Mouse (Mus musculus) heart, embryonic 12.5 days (tissue): ENCODE data around the gene Eno3. TPM values are rescaled to one million over a fixed set of nuclear protein-coding genes. Genes with fewer than 3 reads are reported as not detected.

Source experiments
- ATAC-seq: fragments of 200-750 bp; cut with Nextera tagmentation; 2 replicates; pipeline ENCODE4 v1.8.0; 2017; ENCODE audit warnings: moderate TSS enrichment, moderate library complexity; ENCODE audit not compliant: insufficient number of reproducible peaks, low FRiP score
- H3K27ac ChIP-seq: fragments of 300-500 bp; sonication (generic); 2 replicates; pipeline ENCODE4 v1.5.1; 2016; ENCODE audit warnings: mild to moderate bottlenecking, moderate library complexity; ENCODE audit not compliant: poor library complexity, severe bottlenecking
- H3K27me3 ChIP-seq: fragments of 300-500 bp; sonication (generic); replicated peaks from 2 replicates; pipeline ENCODE4 v1.6.1; 2016; ENCODE audit warnings: mild to moderate bottlenecking, moderate library complexity
- H3K36me3 ChIP-seq: fragments of 300-500 bp; sonication (generic); 2 replicates; pipeline ENCODE4 v1.6.1; 2016; ENCODE audit warnings: mild to moderate bottlenecking, moderate library complexity
- H3K4me1 ChIP-seq: fragments of 300-500 bp; sonication (generic); replicated peaks from 2 replicates; pipeline ENCODE4 v1.6.1; 2016; ENCODE audit warnings: mild to moderate bottlenecking
- H3K4me2 ChIP-seq: fragments of 300-500 bp; sonication (generic); 2 replicates; pipeline ENCODE4 v1.6.1; 2016; ENCODE audit warnings: mild to moderate bottlenecking, moderate library complexity
- H3K4me3 ChIP-seq: fragments of 300-500 bp; sonication (generic); 2 replicates; pipeline ENCODE4 v1.5.1; 2016; ENCODE audit warnings: mild to moderate bottlenecking
- H3K9ac ChIP-seq: fragments of 300-500 bp; sonication (generic); 2 replicates; pipeline ENCODE4 v1.6.1; 2016; ENCODE audit warnings: mild to moderate bottlenecking, moderate library complexity
- H3K9me3 ChIP-seq: fragments of 300-500 bp; sonication (generic); replicated peaks from 2 replicates; pipeline ENCODE4 v1.6.1; 2016; ENCODE audit warnings: mild to moderate bottlenecking, moderate library complexity
- WGBS: fragments of 180-500 bp; shearing (Covaris S2); methylation state at CpG from one replicate; pipeline ENCODE4 v1.1.7; 2016; 5-methylcytosine and 5-hydroxymethylcytosine counted together
- polyA plus RNA-seq: library from polyadenylated mRNA; unstranded; fragments of >200 nt; fragmentation: Nextera tagmentation; extraction: Ambion mirVana; gene quantifications from 2 replicates; pipeline ENCODE4 v1.2.1, GENCODE M21; 2016

The Eno3 gene
- polyA plus RNA-seq, 1 experiment from 2014 or later: 238 TPM

DNA sequence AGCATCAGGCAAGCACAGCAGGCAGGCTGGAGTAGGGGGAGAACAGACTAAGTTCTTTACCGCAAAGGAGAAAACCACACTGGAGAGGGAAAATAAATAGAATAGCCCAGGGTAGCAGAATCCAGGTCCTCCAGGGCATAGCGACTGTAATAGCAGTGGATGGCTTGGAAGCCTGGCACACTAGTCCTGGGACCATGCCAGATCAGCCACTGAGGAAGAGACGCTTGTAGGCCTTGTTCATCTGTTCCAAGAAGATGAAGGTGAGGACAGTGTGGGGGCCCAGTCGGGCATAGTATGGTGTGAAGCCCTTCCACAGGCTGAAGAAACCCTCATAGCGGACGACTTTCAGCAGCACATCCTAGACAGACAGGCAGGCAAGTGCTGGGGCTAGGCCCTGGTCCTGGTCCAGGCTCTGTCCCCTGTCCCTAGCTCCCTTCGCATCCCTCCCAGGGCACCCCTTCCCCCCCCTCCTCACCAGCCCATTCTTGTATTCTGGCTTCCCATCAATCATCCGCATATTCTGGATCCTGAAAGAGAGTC lies 12.4 kb upstream of the Eno3 start:
- 96% methylated on average over 8 of the region's 8 CpGs for WGBS

DNA sequence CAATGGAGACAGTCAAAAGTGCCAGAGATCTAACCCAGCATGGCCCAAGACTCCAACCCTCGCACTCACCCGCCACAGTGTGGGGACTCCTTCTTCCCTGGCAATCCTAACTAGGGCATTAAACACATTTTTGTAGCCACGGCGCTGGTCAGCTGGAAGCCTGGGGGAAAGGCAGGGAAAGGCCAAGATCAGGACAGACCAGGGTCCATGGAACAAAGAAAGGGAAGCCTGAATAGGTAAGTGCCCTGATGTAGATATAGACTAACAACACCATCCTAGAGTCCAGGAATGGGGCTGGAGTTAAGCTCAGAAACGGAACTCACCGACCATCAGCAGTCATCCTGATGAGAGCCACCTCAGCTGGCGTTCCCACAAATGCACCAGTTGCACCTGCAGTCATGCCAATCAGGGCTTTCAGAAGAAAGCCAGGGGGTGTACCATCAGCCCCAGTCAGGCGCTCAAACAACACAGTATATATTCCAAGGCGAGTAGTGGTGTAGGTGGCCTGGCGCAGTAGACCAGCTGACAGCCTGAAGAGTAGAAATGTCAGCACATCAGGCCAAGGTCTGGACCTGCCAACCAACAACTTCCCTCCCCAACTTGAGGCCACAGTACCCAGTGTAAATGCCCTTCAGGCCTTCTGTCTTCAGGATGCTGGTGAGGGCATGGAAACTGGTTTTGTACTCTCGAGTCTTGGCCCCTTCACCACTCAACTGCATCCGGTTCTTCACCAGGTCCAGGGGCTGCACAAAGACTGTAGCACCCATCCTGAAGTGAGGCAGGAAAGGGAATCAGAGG lies 11.3 kb upstream of the Eno3 start:
- peak overlapping the region; percentile 93 for H3K4me2 ChIP-seq
- peak overlapping the region; percentile 97 for H3K9ac ChIP-seq
- peaks cover 56% of the 10 kb centered on the region for H3K36me3 ChIP-seq
- H3K27me3 ChIP-seq: no peaks in the 10 kb centered on the region
- ATAC-seq: no peak
- peaks cover 39% of the 10 kb centered on the region for H3K4me1 ChIP-seq
- 79% methylated on average over 12 of the region's 12 CpGs for WGBS
- H3K27ac ChIP-seq: peak overlapping the region; percentile 99
- peak overlapping the region; percentile 80 for H3K4me3 ChIP-seq
- no peaks in the 10 kb centered on the region for H3K9me3 ChIP-seq

More for the DNA sequence above, 12.4 kb upstream of the Eno3 start:
- Histone ChIP-seq H3K4me2 (no peak overlapping the region), H3K4me1 (peaks cover 38% of the 10 kb centered on the region), H3K9me3 (no peaks in the 10 kb centered on the region), H3K4me3 (no peak overlapping the region), H3K9ac (peak overlapping the region; percentile 97; the same call in 1 of the 2 replicates), H3K27ac (no peak overlapping the region), H3K36me3 (peaks cover 47% of the 10 kb centered on the region), H3K27me3 (no peaks in the 10 kb centered on the region)
- no peak for ATAC-seq

DNA sequence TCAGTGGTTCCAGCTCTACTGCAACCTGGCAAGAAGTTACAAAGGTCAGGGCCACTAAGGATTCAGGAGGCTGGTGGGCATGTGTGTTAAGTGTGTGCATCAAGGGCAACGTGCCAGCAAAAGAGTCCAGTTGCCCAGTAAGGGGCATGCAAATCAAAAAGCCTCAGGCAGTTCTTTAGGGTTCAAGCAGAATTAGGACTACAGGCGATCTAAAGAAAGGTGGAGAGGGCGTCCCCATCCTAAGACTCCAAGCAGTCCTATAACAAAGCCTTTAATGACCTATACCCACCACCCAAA lies 10.8 kb upstream of the Eno3 start:
- H3K27ac ChIP-seq: peak overlapping the region; percentile 99

DNA sequence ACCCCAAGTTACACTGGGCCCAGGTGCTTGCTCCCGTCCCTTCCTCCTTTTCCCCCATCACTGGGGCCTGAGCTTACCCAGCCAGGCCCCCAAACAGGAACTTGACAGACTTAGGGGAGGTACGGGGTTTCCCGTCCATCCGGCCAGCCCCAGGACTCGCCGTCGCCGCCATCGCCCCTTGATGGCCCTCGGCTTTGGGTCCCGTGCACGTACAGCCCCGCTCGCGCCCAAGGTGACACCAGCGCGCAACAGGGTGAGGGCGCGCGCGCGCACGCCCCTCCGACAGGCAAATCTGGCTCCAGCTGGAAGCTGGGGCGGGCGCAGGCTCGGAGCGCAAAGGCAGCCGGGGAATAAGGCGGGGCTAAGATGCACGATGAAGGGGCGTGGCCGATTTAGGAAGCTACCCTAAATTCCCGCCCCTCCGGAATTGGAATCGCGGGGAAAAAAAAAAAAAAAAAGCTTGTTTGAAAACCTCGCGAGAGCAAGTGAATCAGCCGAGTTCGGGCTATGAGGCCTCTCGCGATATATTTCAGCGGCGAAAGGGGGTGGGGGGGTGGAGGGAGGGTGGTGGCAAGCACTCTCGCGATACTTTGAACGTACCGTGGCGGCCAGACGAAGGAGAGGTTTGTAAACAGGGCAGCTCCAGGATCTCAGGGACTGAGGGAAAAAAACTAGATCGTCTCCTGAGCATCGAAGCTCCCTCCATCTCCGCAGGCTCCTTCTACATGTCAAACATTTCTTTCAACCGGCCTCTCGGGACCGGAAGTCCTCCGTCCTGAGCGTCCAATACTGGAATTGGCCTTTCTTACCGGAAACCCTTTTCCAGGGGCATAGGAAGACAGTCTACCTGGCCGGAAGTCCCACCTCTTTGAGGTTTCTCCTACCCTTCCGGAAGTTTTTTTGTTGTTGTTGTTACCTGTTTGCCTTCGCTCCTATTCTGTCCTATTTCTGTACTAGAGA lies 10.0 kb upstream of the Eno3 start, which contains the start of the genes Rnf167 and Slc25a11:
Gene Rnf167 (plus strand): TSS at position 545 of the 960 bp plus-strand sequence.
Gene Slc25a11 (minus strand): TSS at position 789 of the 960 bp plus-strand sequence.
- WGBS: under 1% methylated on average over 63 of the region's 63 CpGs
- Histone ChIP-seq H3K36me3 (peaks cover 68% of the 10 kb centered on the region), H3K27me3 (no peaks in the 10 kb centered on the region), H3K4me3 (peak within 1 kb of the TSS; percentile 89), H3K4me2 (peak within 1 kb of the TSS; percentile 98), H3K9ac (peak within 1 kb of the TSS; percentile 97), H3K4me1 (peaks cover 51% of the 10 kb centered on the region), H3K27ac (peak within 1 kb of the TSS; percentile 99), H3K9me3 (no peaks in the 10 kb centered on the region)
- ATAC-seq: peak; percentile 89

More for the DNA sequence above, 10.8 kb upstream of the Eno3 start:
- Histone ChIP-seq H3K9ac (peak overlapping the region; percentile 97), H3K36me3 (peaks cover 61% of the 10 kb centered on the region), H3K9me3 (no peaks in the 10 kb centered on the region), H3K4me1 (peaks cover 45% of the 10 kb centered on the region), H3K4me2 (peak overlapping the region; percentile 93), H3K4me3 (peak overlapping the region; percentile 80), H3K27me3 (no peaks in the 10 kb centered on the region)
- no peak for ATAC-seq
- WGBS: 28% methylated on average over 3 of the region's 3 CpGs

DNA sequence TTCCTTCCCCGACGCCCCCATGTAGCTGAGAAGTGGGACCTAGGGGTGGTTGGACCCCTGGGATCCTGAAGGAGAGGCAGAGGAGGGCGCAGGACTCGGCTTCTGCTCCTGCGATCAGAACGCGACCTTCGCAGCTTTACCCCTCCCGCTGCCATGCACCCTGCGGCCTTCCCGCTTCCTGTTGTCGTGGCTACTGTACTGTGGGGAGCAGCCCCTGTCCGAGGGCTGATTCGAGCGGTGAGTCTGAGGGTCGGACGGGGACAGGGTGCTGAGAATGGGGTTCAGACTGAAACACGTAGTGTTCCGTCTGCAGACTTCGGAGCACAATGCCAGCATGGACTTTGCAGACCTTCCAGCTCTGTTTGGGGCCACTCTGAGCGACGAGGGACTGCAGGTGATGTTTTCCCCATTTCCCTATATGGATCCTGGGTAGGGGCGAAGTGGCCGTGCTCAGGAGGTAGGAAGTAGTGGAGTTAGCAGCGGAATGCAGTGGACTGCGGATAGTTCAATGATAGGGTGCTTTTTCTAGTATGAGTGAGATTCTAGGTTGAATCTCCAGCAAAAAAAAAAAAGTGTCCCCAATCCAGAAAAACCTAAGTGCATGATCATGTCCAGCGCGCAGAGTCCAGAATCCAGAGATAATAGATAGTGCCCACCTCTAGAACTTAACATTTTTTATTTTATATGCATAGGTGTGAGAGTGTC lies 9.1 kb upstream of the Eno3 start:
- peak overlapping the region; percentile 89 for H3K4me3 ChIP-seq
- peaks cover 60% of the 10 kb centered on the region for H3K4me1 ChIP-seq
- H3K4me2 ChIP-seq: peak overlapping the region; percentile 98
- H3K27ac ChIP-seq: peak overlapping the region; percentile 95
- 0 out of 2 replicates have a peak, but pooled peaks have one; percentile 7 for ATAC-seq
- 4% methylated on average over 28 of the region's 28 CpGs for WGBS
- no peaks in the 10 kb centered on the region for H3K9me3 ChIP-seq
- H3K9ac ChIP-seq: peak overlapping the region; percentile 89
- peaks cover 74% of the 10 kb centered on the region for H3K36me3 ChIP-seq
- no peaks in the 10 kb centered on the region for H3K27me3 ChIP-seq

- H3K9ac ChIP-seq: peak overlapping the region; percentile 89
- peak overlapping the region; percentile 95 for H3K27ac ChIP-seq
- peak overlapping the region; percentile 89 for H3K4me3 ChIP-seq
- peaks cover 62% of the 10 kb centered on the region for H3K4me1 ChIP-seq
- WGBS: 69% methylated on average over 4 of the region's 4 CpGs
- H3K9me3 ChIP-seq: no peaks in the 10 kb centered on the region
- no peak for ATAC-seq
- H3K36me3 ChIP-seq: peaks cover 68% of the 10 kb centered on the region
- H3K27me3 ChIP-seq: no peaks in the 10 kb centered on the region
- H3K4me2 ChIP-seq: peak overlapping the region; percentile 98
These were observed 8.5 kb upstream of the Eno3 start for GRCm38 (mm10) chr11:70648512-70648911.

DNA sequence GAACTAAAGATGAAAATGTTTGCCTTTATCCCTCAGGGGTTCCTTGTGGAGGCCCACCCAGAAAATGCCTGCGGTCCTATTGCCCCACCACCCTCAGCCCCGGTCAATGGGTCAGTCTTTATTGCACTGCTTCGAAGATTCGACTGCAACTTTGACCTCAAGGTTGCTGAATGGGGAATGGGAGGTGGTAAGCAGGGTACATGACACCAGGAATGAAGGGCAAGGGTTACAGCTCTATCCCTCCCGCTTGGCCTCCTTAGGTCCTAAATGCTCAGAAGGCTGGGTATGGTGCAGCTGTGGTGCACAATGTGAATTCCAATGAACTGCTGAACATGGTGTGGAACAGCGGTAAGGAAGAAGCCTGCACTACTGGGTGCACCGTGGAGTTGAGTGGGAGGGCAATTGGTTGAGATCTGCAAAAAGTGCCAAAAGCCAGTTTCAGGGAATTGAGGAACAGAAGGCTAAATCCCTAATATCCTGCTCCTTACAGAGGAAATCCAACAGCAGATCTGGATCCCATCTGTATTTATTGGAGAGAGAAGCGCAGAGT lies 7.7 kb upstream of the Eno3 start:
- Histone ChIP-seq H3K4me3 (peak overlapping the region; percentile 89; the same call in 1 of the 2 replicates), H3K9me3 (no peaks in the 10 kb centered on the region), H3K4me1 (peaks cover 62% of the 10 kb centered on the region), H3K4me2 (peak overlapping the region; percentile 98), H3K9ac (0 out of 2 replicates have a peak overlapping the region, but pooled peaks have one; percentile 52), H3K36me3 (peaks cover 62% of the 10 kb centered on the region), H3K27ac (0 out of 2 replicates have a peak overlapping the region, but pooled peaks have one; percentile 23), H3K27me3 (no peaks in the 10 kb centered on the region)
- ATAC-seq: no peak
- WGBS: 80% methylated on average over 8 of the region's 8 CpGs

- Histone ChIP-seq H3K4me1 (peaks cover 55% of the 10 kb centered on the region), H3K4me2 (peak overlapping the region; percentile 23), H3K36me3 (peaks cover 49% of the 10 kb centered on the region)
These were observed 6.5 kb upstream of the Eno3 start for GRCm38 (mm10) chr11:70650322-70651175.

GRCm38 (mm10) chr11:70651391-70651790 lies 5.6 kb upstream of the Eno3 start:
- Histone ChIP-seq H3K4me1 (peaks cover 54% of the 10 kb centered on the region), H3K27ac (no peak overlapping the region), H3K27me3 (no peaks in the 10 kb centered on the region), H3K36me3 (peaks cover 45% of the 10 kb centered on the region), H3K9ac (no peak overlapping the region), H3K9me3 (no peaks in the 10 kb centered on the region), H3K4me2 (peak overlapping the region; percentile 23; the same call in 1 of the 2 replicates), H3K4me3 (no peak overlapping the region; the same call in 1 of the 2 replicates)
- ATAC-seq: no peak
- 53% methylated on average over 2 of the region's 2 CpGs for WGBS

More at GRCm38 (mm10) chr11:70650322-70651175, 6.5 kb upstream of the Eno3 start:
- ATAC-seq: no peak
- peak overlapping the region; percentile 44 for H3K9ac ChIP-seq
- H3K9me3 ChIP-seq: no peaks in the 10 kb centered on the region
- no peak overlapping the region; the same call in 1 of the 2 replicates for H3K4me3 ChIP-seq
- H3K27me3 ChIP-seq: no peaks in the 10 kb centered on the region
- WGBS: 68% methylated on average over 12 of the region's 12 CpGs
- peak overlapping the region; percentile 10; the same call in 1 of the 2 replicates for H3K27ac ChIP-seq
